Mouse (Mus musculus): ENCODE data around the gene Kdelr3.
A peak's percentile ranks its signal among the peaks of the same experiment; 100 is the strongest.

DNA sequence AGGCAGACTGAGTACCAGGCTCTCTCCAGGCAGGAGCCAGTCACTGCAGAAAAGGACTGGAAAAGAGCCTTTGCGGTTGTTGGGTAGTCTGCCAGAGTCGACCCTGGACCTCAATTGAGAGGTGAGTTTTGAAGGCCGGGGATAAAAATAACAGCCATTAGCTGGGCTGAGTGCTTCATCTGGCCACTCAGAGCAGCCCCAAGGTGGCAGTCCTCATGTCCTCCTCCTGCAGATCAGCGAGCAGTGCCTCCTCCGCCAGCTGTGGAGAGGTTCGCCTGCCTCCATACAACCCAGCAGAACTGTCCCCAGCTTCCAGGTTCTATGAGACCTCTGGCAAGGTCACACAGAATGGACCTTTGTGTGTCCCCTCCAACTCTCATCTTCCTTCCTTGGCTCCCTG lies 39.0 kb upstream of the Kdelr3 start:
- TF ChIP-seq CTCF (IDR thresholded peaks at IDR 0.05) (peak; percentile 14; the same call in 1 of the 2 replicates), EP300 (IDR thresholded peaks at IDR 0.05; ENCODE audit: insufficient read depth, low read depth, low read length) (no peak), POLR2A (IDR thresholded peaks at IDR 0.05; ENCODE audit: insufficient read depth, low read depth, low read length) (no peak)

Data from heart, adult 2 months (tissue).